Mouse (Mus musculus) neural tube, embryonic 13.5 days (tissue): ENCODE measurements around the gene Zfp13. TPM values are rescaled to one million over a fixed set of nuclear protein-coding genes. Genes with fewer than 3 reads are reported as not detected.
"Not testable (repeated sequence)": the region's sequence is repeated elsewhere in the genome, so short reads cannot be mapped to it uniquely, and the experiment has no call there.

Experiments
- ATAC-seq: fragments of 200-750 bp; cut with Nextera tagmentation; 2 replicates; pipeline ENCODE4 v1.8.0; 2017; ENCODE audit warnings: low read depth, mild to moderate bottlenecking, moderate TSS enrichment, moderate library complexity
- H3K27ac ChIP-seq: fragments of 300-500 bp; sonication (generic); replicated peaks from 2 replicates; pipeline ENCODE4 v1.5.1; 2015; ENCODE audit warnings: moderate library complexity, mild to moderate bottlenecking, inconsistent platforms
- H3K27me3 ChIP-seq: fragments of 300-500 bp; sonication (generic); 2 replicates; pipeline ENCODE4 v1.6.1; 2015; ENCODE audit warnings: mild to moderate bottlenecking, inconsistent platforms
- H3K36me3 ChIP-seq: fragments of 300-500 bp; sonication (generic); 2 replicates; pipeline ENCODE4 v1.6.1; 2015; ENCODE audit warnings: mild to moderate bottlenecking, inconsistent platforms
- H3K4me1 ChIP-seq: fragments of 300-500 bp; sonication (generic); replicated peaks from 2 replicates; pipeline ENCODE4 v1.6.1; 2015; ENCODE audit warnings: inconsistent platforms
- H3K4me2 ChIP-seq: fragments of 300-500 bp; sonication (generic); 2 replicates; pipeline ENCODE4 v1.6.1; 2015; ENCODE audit warnings: inconsistent platforms, mild to moderate bottlenecking, moderate library complexity
- H3K4me3 ChIP-seq: fragments of 300-500 bp; sonication (generic); 2 replicates; pipeline ENCODE4 v1.5.1; 2015; ENCODE audit warnings: mild to moderate bottlenecking, inconsistent platforms
- H3K9ac ChIP-seq: fragments of 300-500 bp; sonication (generic); 2 replicates; pipeline ENCODE4 v1.6.1; 2015; ENCODE audit warnings: moderate library complexity, mild to moderate bottlenecking, inconsistent platforms
- H3K9me3 ChIP-seq: fragments of 300-500 bp; sonication (generic); 2 replicates; pipeline ENCODE4 v1.6.1; 2016; ENCODE audit warnings: inconsistent platforms
- WGBS: fragments of 180-500 bp; shearing (Covaris S2); methylation state at CpG from one replicate; pipeline ENCODE4 v1.1.7; 2015; 5-methylcytosine and 5-hydroxymethylcytosine counted together
- polyA plus RNA-seq: library from polyadenylated mRNA; unstranded; fragments of >200 nt; fragmentation: Nextera tagmentation; extraction: Ambion mirVana; gene quantifications from 2 replicates; pipeline ENCODE4 v1.2.1, GENCODE M21; 2015

The Zfp13 gene
- polyA plus RNA-seq, 1 experiment from 2014 or later, result 28.8 TPM

DNA sequence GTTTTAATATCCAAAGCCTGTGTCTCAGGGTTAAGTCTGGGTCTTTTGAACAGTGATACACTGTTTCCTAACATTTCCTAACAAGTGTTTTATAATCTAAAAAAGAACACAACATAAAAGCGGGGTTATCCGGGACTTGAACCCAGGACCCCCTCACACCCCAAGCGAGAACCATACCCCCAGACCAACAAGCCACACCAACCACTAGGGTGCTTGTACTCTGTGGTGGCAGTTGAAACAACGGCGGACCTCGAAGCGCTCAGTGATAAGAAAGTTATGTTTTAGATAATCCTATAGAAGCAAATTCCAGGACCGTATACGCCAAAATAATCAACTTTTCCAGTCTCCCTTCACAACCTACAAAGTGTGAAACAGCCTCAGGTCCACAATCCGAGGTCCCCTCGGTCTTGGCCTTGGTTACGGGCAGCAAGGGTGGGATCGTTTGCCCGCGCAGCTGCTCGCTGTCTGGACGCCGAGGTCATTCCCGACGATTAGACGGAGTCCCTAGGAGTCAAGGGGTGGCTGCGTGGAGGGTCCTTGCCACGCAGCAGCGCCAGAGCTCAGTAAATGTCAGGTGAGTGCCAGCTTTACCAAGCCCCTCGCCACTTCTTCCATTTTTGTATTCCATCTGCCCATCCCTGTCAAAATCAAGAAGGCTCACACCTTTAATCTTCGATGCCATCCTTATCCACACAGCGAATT, 61.6 kb downstream of the Zfp13 start:
- Histone ChIP-seq H3K4me3 (peak overlapping the region; percentile 31), H3K27ac (no peak overlapping the region), H3K9ac (peak overlapping the region; percentile 43), H3K9me3 (no peaks in the 10 kb centered on the region), H3K27me3 (peaks cover 71% of the 10 kb centered on the region), H3K4me2 (peak overlapping the region; percentile 52), H3K36me3 (no peaks in the 10 kb centered on the region), H3K4me1 (peaks cover 24% of the 10 kb centered on the region)
- no peak for ATAC-seq
- WGBS, result 5% methylated on average over 27 of the region's 27 CpGs

DNA sequence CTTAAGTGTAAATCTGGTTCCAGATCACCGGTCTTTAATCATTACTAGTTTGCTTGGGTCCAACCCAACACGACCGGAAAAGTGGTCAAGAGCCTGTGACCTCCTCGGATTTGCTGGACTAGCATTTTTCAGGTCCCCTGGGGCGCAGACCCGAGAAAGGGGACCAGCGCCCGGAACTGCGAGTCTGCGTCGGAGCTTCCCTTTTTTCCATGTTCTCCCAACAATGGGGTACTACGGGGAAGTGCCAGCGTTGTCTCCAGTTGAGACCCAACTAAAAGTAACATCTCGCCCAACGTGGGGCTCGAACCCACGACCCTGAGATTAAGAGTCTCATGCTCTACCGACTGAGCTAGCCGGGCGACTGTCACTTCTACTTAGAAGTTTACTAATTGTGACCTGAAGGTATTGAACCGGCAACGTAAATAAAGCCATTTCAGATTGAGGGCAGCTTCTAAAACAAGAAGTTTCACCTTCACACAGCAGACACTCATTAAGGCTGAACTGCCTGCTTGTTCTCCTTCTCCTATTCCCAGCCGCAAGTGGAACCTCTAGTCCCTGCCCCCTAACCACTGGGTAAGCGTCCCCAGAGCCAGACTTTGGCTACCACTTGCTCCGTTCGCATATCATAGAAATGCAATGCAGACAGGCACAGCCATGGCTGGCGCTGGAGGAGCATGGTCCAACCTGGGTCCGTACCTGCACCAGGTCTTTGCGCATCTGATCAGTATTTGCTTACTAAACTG, 64.1 kb downstream of the Zfp13 start:
- H3K4me3 ChIP-seq, H3K9ac ChIP-seq, H3K27ac ChIP-seq, ATAC-seq, H3K9me3 ChIP-seq, H3K36me3 ChIP-seq: not testable (repeated sequence)
- under 1% methylated on average over 18 of the region's 29 CpGs for WGBS
- peak overlapping the region; percentile 24; the same call in 1 of the 2 replicates for H3K4me2 ChIP-seq
- peaks cover 49% of the 10 kb centered on the region for H3K27me3 ChIP-seq
- H3K4me1 ChIP-seq, result peaks cover 15% of the 10 kb centered on the region

DNA sequence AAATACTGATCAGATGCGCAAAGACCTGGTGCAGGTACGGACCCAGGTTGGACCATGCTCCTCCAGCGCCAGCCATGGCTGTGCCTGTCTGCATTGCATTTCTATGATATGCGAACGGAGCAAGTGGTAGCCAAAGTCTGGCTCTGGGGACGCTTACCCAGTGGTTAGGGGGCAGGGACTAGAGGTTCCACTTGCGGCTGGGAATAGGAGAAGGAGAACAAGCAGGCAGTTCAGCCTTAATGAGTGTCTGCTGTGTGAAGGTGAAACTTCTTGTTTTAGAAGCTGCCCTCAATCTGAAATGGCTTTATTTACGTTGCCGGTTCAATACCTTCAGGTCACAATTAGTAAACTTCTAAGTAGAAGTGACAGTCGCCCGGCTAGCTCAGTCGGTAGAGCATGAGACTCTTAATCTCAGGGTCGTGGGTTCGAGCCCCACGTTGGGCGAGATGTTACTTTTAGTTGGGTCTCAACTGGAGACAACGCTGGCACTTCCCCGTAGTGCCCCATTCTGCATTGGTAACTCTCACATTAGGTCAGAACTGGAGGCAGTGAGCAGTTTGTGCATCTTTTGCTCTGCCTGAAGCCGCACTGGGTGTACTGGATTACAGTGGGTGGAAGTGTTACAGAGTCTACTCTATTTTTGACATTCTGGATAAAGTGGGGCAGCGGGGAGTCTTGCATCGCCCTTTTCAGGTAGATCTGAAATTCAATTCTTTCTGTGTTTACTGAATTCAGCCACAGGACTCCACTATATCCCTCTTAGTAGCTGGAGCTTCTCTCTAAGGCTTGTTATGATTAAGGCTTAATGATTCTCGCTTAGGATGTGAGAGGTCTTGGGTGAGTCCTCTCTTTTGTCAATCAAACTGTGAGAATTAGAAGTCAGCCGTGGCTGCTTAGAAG, 65.4 kb downstream of the Zfp13 start:
- not testable (repeated sequence) for H3K27ac ChIP-seq, H3K4me2 ChIP-seq, H3K9ac ChIP-seq, H3K36me3 ChIP-seq, H3K9me3 ChIP-seq, H3K4me3 ChIP-seq, ATAC-seq
- Histone ChIP-seq H3K27me3 (peaks cover 35% of the 10 kb centered on the region), H3K4me1 (peaks cover 15% of the 10 kb centered on the region)
- 6% methylated on average over 11 of the region's 23 CpGs for WGBS

DNA sequence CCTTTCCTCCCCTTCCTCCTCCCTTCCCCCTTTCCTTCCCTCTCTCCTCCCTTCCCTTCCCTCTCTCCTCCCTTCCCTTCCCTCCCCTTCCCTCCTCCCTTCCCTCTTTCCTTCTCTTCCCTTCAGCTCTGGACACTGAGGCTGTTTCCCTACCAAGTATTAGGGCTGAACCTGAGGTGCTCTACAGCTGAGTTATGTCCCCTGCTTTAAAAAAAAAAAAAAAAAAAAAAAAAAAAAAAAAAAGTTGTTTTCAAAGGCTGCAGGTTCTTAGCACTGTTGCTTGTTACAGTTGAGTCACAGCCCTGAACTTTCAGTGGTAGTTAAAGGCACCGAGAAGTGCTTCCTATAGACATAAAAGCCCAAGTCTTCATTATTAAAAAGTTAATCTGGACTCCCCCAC, 67.9 kb downstream of the Zfp13 start:
- peaks cover 13% of the 10 kb centered on the region for H3K27me3 ChIP-seq
- H3K9me3 ChIP-seq, H3K27ac ChIP-seq, H3K9ac ChIP-seq, H3K4me2 ChIP-seq, H3K4me3 ChIP-seq, ATAC-seq, H3K36me3 ChIP-seq, H3K4me1 ChIP-seq: not testable (repeated sequence)
- 28% methylated on average over 1 of the region's 1 CpGs for WGBS

Other genes with a start within 250 kb of the Zfp13 start
- not detected in 2 replicates for gene Vmn2r116, start 214.9 kb downstream of the Zfp13 start, polyA plus RNA-seq
- not detected in 2 replicates for gene Vmn2r117, start 119.8 kb downstream of the Zfp13 start, polyA plus RNA-seq
- 17.4 and 17.8 TPM in 2 replicates for gene Zfp213, start 35.2 kb downstream of the Zfp13 start, polyA plus RNA-seq
- not detected in 2 replicates for gene Zscan10, start 1.4 kb upstream of the Zfp13 start, polyA plus RNA-seq
- gene Mmp25, start 45.8 kb upstream of the Zfp13 start, polyA plus RNA-seq, result 1.9 and 2.3 TPM in 2 replicates
- gene Bicdl2, start 61.0 kb upstream of the Zfp13 start, polyA plus RNA-seq, result 0.19 TPM in 1 of 2 replicates, not detected in the other
- 102 and 132 TPM in 2 replicates for gene Hcfc1r1, start 74.1 kb upstream of the Zfp13 start, polyA plus RNA-seq
- gene Thoc6, start 74.4 kb upstream of the Zfp13 start, polyA plus RNA-seq, result 51.8 and 51.9 TPM in 2 replicates
- 4.7 and 5.4 TPM in 2 replicates for gene Tnfrsf12a, start 78.0 kb upstream of the Zfp13 start, polyA plus RNA-seq
- gene Cldn6, start 79.8 kb upstream of the Zfp13 start, polyA plus RNA-seq, result 0.53 and 1.2 TPM in 2 replicates
- 1.2 and 1.3 TPM in 2 replicates for gene Cldn9, start 84.5 kb upstream of the Zfp13 start, polyA plus RNA-seq
- gene 1520401A03Rik, start 123.3 kb upstream of the Zfp13 start, polyA plus RNA-seq, result 0.36 and 0.54 TPM in 2 replicates
- gene Pkmyt1, start 126.8 kb upstream of the Zfp13 start, polyA plus RNA-seq, result 13.9 and 16.7 TPM in 2 replicates
- gene Paqr4, start 141.4 kb upstream of the Zfp13 start, polyA plus RNA-seq, result 48.3 and 51.5 TPM in 2 replicates
- 1.5 and 3.0 TPM in 2 replicates for gene Kremen2, start 146.3 kb upstream of the Zfp13 start, polyA plus RNA-seq
- 213 and 231 TPM in 2 replicates for gene Flywch1, start 172.1 kb upstream of the Zfp13 start, polyA plus RNA-seq
- 60.4 and 66.5 TPM in 2 replicates for gene Flywch2, start 186.6 kb upstream of the Zfp13 start, polyA plus RNA-seq
- gene Srrm2, start 191.0 kb upstream of the Zfp13 start, polyA plus RNA-seq, result 535 and 581 TPM in 2 replicates
- gene Elob, start 229.6 kb upstream of the Zfp13 start, polyA plus RNA-seq, result 1,286 and 1,362 TPM in 2 replicates
- not detected in 2 replicates for gene Prss33, start 236.6 kb upstream of the Zfp13 start, polyA plus RNA-seq
- gene Prss32, start 244.4 kb upstream of the Zfp13 start, polyA plus RNA-seq, result not detected in 2 replicates
- 0.96 and 1.4 TPM in 2 replicates for gene Prss41, start 244.7 kb upstream of the Zfp13 start, polyA plus RNA-seq